In genomic region chr16:9354331-9355030, GRCm38 (mm10) we compare ENCODE assay signal across 12 mouse cellular contexts.
"Had no signal": no experiment of that assay in that cellular context is flagged by ENCODE, and none has a peak within 500 bp of the region (broad histone marks: within the 10 kb centered on the region; RNA-seq: fewer than 3 reads in every experiment).

No protein-coding gene starts in this region.

- DNase-seq: kidney, postnatal 25 days; liver; liver, embryonic 13.5 days; liver, postnatal 0 days; lung, postnatal 14 days; right cerebral cortex, adult 18-20 months; right cerebral cortex, postnatal 25 days had no signal

- H3K27me3 ChIP-seq: liver, embryonic 13.5 days; lung, embryonic 15.5 days; megakaryocyte, embryonic 14.5 days; midbrain, embryonic 12.5 days had no signal

- H3K4me3 ChIP-seq: limb, embryonic 12.5 days; liver, embryonic 13.5 days; lung, embryonic 15.5 days; megakaryocyte, embryonic 14.5 days; midbrain, embryonic 12.5 days had no signal

- ATAC-seq: liver, postnatal 0 days had no signal

- H3K4me2 ChIP-seq: limb, embryonic 12.5 days; liver, embryonic 13.5 days; lung, embryonic 15.5 days; midbrain, embryonic 12.5 days had no signal

- H3K36me3 ChIP-seq: limb, embryonic 12.5 days; liver, embryonic 13.5 days; lung, embryonic 15.5 days; midbrain, embryonic 12.5 days had no signal

- H3K4me1 ChIP-seq: limb, embryonic 12.5 days; liver, embryonic 13.5 days; lung, embryonic 15.5 days; megakaryocyte, embryonic 14.5 days had no signal

- H3K9me3 ChIP-seq: liver, embryonic 13.5 days; lung, embryonic 15.5 days; midbrain, embryonic 12.5 days had no signal

- H3K9ac ChIP-seq: limb, embryonic 12.5 days; liver, embryonic 13.5 days; liver, postnatal 0 days; lung, embryonic 15.5 days; midbrain, embryonic 12.5 days had no signal

- H3K27ac ChIP-seq: limb, embryonic 12.5 days; liver, embryonic 13.5 days; lung, embryonic 15.5 days; macrophage; midbrain, embryonic 12.5 days had no signal
